Mouse (Mus musculus) G1E (cell line): ENCODE results near the gene Il1rl2.

ENCODE experiments used
- CTCF ChIP-seq: IDR thresholded peaks from 2 replicates; pipeline ENCODE4 v1.5.1; 2012; ENCODE audit warnings: low read depth, low read length, inconsistent platforms, mixed read lengths
- GATA1 ChIP-seq: IDR thresholded peaks from 2 replicates; pipeline ENCODE4 v1.6.1; 2012; ENCODE audit warnings: borderline replicate concordance, low read length, inconsistent platforms, mixed read lengths
- POLR2AphosphoS5 ChIP-seq: IDR thresholded peaks from 2 replicates; pipeline ENCODE4 v1.6.1; 2012; ENCODE audit warnings: low read depth, low read length, inconsistent platforms; ENCODE audit not compliant: insufficient replicate concordance
- TAL1 ChIP-seq: conservative IDR thresholded peaks from 2 replicates; pipeline ENCODE4 v1.6.1; 2012; ENCODE audit warnings: low read depth, low read length, inconsistent platforms, mixed read lengths

DNA sequence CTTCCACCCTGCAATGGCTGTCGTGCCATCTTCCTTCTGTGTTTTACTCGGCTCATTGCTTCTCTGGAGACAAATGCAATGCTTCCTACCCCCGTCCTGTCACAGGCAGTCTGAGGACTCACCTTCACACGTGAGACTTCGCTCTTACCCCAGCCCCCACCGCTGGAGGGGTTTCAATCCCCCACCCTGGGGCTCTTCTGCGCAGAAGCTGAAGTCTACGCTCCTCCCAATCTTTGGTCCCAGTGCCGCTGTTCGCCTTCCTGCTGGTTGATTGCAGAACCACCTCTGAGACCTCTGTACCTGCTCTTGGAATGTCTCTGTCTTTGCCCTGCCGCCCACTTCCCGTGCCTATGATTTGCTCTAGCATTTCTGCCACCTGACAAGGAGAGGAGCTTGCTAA is 10.4 kb upstream of the Il1rl2 start:
- no peak for TF ChIP-seq CTCF
- TF ChIP-seq GATA1: no peak
- TF ChIP-seq TAL1: no peak
- TF ChIP-seq POLR2AphosphoS5: no peak
